Mouse (Mus musculus): ENCODE results near the gene AL732309.1. TPM values are rescaled to one million over a fixed set of nuclear protein-coding genes. Genes with fewer than 3 reads are reported as not detected.

AL732309.1 gene
- total and polyA plus RNA-seq, 2 experiments, result 2.2 to 7.3 TPM

DNA sequence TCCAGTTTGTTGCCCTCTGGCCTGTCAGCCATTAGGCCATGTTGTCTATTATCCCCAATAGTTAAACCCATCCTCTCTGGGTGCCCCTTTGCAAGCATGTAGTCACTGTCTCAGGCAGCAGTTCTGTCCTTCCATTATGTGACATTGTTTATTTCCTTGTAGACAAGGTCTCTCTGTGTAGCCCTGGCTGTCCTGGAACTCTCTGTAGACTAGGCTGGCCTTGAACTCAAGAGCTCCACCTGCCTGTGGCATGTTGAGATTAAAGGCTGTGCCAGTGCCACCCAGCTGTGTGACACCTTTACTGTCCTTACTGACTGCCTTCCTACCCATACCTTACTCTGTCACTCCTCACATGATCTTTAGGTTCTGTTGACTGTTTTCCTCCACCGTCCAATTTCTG is 5.7 kb upstream of the AL732309.1 start:
- Histone ChIP-seq H3K4me3 (ENCODE audit: insufficient read depth, low read depth, low read length) (no peak overlapping the region), H3K27ac (replicated peaks; ENCODE audit: insufficient read depth, low read depth, low read length) (no peak overlapping the region), H3K4me1 (ENCODE audit: control insufficient read depth, insufficient read depth, low read length) (peaks cover 9% of the 10 kb centered on the region), H3K36me3 (ENCODE audit: control insufficient read depth, insufficient read depth, low read length) (peaks cover 5% of the 10 kb centered on the region), H3K9ac (ENCODE audit: low read depth, low read length) (no peak overlapping the region), H3K27me3 (ENCODE audit: control insufficient read depth, insufficient read depth, low read length) (no peaks in the 10 kb centered on the region), H3K79me2 (ENCODE audit: control insufficient read depth, insufficient read depth, low read length) (peaks cover 2% of the 10 kb centered on the region; the same call in 1 of the 2 replicates)
- WGBS, result 79% methylated on average over 1 of the region's 1 CpGs
- peak; percentile 19 for DNase-seq (ENCODE audit: extremely low read depth, low read depth, low spot score)
- no peak for TF ChIP-seq POLR2A (IDR thresholded peaks at IDR 0.05; ENCODE audit: extremely low read depth, insufficient read depth, low read length)
- TF ChIP-seq CTCF (IDR thresholded peaks at IDR 0.05; ENCODE audit: low read depth, low read length), result peak; percentile 36; the same call in 1 of the 2 replicates

DNA sequence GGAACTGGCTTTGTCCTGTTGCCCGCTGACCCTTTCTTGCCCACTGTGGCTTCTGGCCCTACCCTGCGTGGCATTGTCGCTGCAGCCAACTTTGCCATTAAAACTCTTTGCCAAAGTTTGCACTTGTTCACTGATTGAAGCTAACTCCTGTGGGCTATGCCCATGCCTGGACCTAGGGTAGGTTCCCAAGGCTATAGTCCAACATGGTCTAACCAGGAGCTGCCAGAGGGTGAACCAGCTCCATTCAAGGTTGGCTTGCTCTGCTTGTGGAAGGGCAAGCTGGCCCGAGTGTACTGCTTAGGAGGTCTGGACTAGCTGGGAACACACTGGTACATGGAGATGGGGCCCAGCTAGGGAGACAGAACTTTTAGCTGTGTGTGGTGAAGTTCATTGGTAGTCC is 2.5 kb downstream of the AL732309.1 start:
- Histone ChIP-seq H3K9ac (ENCODE audit: low read depth, low read length) (no peak overlapping the region), H3K4me1 (ENCODE audit: control insufficient read depth, insufficient read depth, low read length) (peaks cover 4% of the 10 kb centered on the region; the same call in 1 of the 2 replicates), H3K79me2 (ENCODE audit: control insufficient read depth, insufficient read depth, low read length) (no peaks in the 10 kb centered on the region; the same call in 1 of the 2 replicates), H3K27ac (replicated peaks; ENCODE audit: insufficient read depth, low read depth, low read length) (no peak overlapping the region), H3K36me3 (ENCODE audit: control insufficient read depth, insufficient read depth, low read length) (no peaks in the 10 kb centered on the region), H3K4me3 (ENCODE audit: insufficient read depth, low read depth, low read length) (no peak overlapping the region), H3K27me3 (ENCODE audit: control insufficient read depth, insufficient read depth, low read length) (0 out of 2 replicates have a peak, but pooled peaks cover 7% of the 10 kb centered on the region)
- DNase-seq (ENCODE audit: extremely low read depth, low read depth, low spot score), result no peak
- TF ChIP-seq CTCF (IDR thresholded peaks at IDR 0.05; ENCODE audit: low read depth, low read length) (no peak), POLR2A (IDR thresholded peaks at IDR 0.05; ENCODE audit: extremely low read depth, insufficient read depth, low read length) (no peak)
- 87% methylated on average over 4 of the region's 4 CpGs for WGBS

DNA sequence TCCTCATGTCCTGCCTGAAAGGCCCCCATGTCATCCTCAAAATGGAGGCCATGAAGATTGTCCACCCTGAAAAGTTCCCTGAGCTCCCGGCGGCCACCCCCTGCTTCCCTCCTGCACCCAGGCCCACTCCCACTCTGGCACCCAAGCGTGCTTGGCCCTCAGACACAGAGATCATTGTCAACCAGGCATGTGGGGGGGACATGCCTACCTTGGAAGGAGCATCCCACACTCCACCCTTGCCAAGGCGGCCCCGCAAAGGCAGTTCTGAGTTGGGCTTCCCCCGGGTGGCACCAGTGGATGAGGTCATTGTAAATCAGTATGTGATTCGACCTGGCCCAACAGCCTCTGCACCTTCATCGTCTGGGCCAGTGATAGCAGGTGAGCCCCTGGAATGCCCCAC is 3.3 kb downstream of the AL732309.1 start:
- Histone ChIP-seq H3K4me1 (ENCODE audit: control insufficient read depth, insufficient read depth, low read length) (peaks cover 4% of the 10 kb centered on the region; the same call in 1 of the 2 replicates), H3K9ac (ENCODE audit: low read depth, low read length) (no peak overlapping the region)

DNA sequence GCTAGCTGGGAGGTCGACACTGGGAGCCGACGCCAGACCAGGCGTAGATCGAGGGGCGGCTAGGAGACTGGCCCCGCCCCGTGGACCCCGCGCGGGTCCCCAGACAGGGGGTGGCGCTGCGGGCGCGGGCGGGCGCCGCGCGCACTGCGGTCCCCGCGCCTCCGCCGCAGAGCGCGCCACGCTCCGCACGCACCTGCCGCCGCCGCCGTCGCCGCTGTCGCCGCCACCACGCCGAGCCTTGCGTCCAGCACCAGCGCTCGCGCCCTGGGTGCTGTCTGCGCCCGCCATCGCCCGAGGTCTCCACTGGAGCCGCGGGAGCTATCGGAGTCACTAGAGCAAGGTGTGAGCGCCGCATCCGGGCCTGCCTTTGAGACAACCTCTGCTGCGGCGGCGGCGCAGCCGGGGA is 4.6 kb downstream of the AL732309.1 start, which contains the start of the genes Rnf208 and Cysrt1:
Rnf208 (plus strand) TSS at position 155 of the 406 bp plus-strand sequence.
Cysrt1 (minus strand) TSS at position 352 of the 406 bp plus-strand sequence.
- Histone ChIP-seq H3K9ac (ENCODE audit: low read depth, low read length) (peak within 1 kb of the TSS; percentile 33; the same call in 1 of the 2 replicates), H3K27me3 (ENCODE audit: control insufficient read depth, insufficient read depth, low read length) (0 out of 2 replicates have a peak, but pooled peaks cover 7% of the 10 kb centered on the region), H3K79me2 (ENCODE audit: control insufficient read depth, insufficient read depth, low read length) (no peaks in the 10 kb centered on the region; the same call in 1 of the 2 replicates), H3K36me3 (ENCODE audit: control insufficient read depth, insufficient read depth, low read length) (no peaks in the 10 kb centered on the region), H3K4me1 (ENCODE audit: control insufficient read depth, insufficient read depth, low read length) (peaks cover 4% of the 10 kb centered on the region; the same call in 1 of the 2 replicates), H3K4me3 (ENCODE audit: insufficient read depth, low read depth, low read length) (peak within 1 kb of the TSS; percentile 24; the same call in 1 of the 2 replicates), H3K27ac (replicated peaks; ENCODE audit: insufficient read depth, low read depth, low read length) (no peak within 1 kb of the TSS)
- WGBS, result 2% methylated on average over 59 of the region's 59 CpGs
- no peak for DNase-seq (ENCODE audit: extremely low read depth, low read depth, low spot score)
- TF ChIP-seq CTCF (IDR thresholded peaks at IDR 0.05; ENCODE audit: low read depth, low read length) (no peak), POLR2A (IDR thresholded peaks at IDR 0.05; ENCODE audit: extremely low read depth, insufficient read depth, low read length) (no peak)

More for the DNA sequence above, 3.3 kb downstream of the AL732309.1 start:
- no peak for TF ChIP-seq POLR2A (IDR thresholded peaks at IDR 0.05; ENCODE audit: extremely low read depth, insufficient read depth, low read length)
- TF ChIP-seq CTCF (IDR thresholded peaks at IDR 0.05; ENCODE audit: low read depth, low read length), result no peak
- H3K36me3 ChIP-seq (ENCODE audit: control insufficient read depth, insufficient read depth, low read length), result no peaks in the 10 kb centered on the region
- H3K79me2 ChIP-seq (ENCODE audit: control insufficient read depth, insufficient read depth, low read length), result no peaks in the 10 kb centered on the region; the same call in 1 of the 2 replicates
- H3K27ac ChIP-seq (replicated peaks; ENCODE audit: insufficient read depth, low read depth, low read length), result no peak overlapping the region
- DNase-seq (ENCODE audit: extremely low read depth, low read depth, low spot score), result no peak
- 85% methylated on average over 8 of the region's 8 CpGs for WGBS
- no peak overlapping the region for H3K4me3 ChIP-seq (ENCODE audit: insufficient read depth, low read depth, low read length)
- 0 out of 2 replicates have a peak, but pooled peaks cover 7% of the 10 kb centered on the region for H3K27me3 ChIP-seq (ENCODE audit: control insufficient read depth, insufficient read depth, low read length)

DNA sequence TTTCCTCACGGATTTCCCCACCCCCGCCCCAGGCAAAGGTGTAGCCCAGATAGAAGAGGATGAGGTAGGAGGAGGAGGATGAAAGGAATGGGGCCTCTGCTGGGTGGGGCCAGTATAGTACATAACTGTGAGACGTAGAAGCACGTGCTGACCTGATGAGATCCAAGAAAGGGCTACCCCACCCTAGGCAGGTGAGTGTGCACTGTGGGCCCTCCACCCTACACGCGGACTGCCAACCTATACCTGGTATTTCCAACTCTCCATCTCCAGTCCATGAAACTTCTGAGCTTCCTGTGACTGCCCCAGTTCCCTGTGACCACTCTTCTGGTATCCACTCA is 5.3 kb downstream of the AL732309.1 start:
- 17% methylated on average over 6 of the region's 6 CpGs for WGBS
- no peak overlapping the region for H3K9ac ChIP-seq (ENCODE audit: low read depth, low read length)
- no peak overlapping the region for H3K27ac ChIP-seq (replicated peaks; ENCODE audit: insufficient read depth, low read depth, low read length)
- DNase-seq (ENCODE audit: extremely low read depth, low read depth, low spot score), result no peak
- H3K36me3 ChIP-seq (ENCODE audit: control insufficient read depth, insufficient read depth, low read length), result no peaks in the 10 kb centered on the region
- no peaks in the 10 kb centered on the region; the same call in 1 of the 2 replicates for H3K79me2 ChIP-seq (ENCODE audit: control insufficient read depth, insufficient read depth, low read length)
- H3K4me3 ChIP-seq (ENCODE audit: insufficient read depth, low read depth, low read length), result no peak overlapping the region
- H3K27me3 ChIP-seq (ENCODE audit: control insufficient read depth, insufficient read depth, low read length), result 0 out of 2 replicates have a peak, but pooled peaks cover 7% of the 10 kb centered on the region
- H3K4me1 ChIP-seq (ENCODE audit: control insufficient read depth, insufficient read depth, low read length), result peaks cover 4% of the 10 kb centered on the region; the same call in 1 of the 2 replicates
- TF ChIP-seq CTCF (IDR thresholded peaks at IDR 0.05; ENCODE audit: low read depth, low read length) (no peak), POLR2A (IDR thresholded peaks at IDR 0.05; ENCODE audit: extremely low read depth, insufficient read depth, low read length) (no peak)
